Mouse (Mus musculus) ES-Bruce4 (cell line): ENCODE data around the gene Xpo4. TPM values are rescaled to one million over a fixed set of nuclear protein-coding genes. Genes with fewer than 3 reads are reported as not detected.
A peak's percentile ranks its signal among the peaks of the same experiment; 100 is the strongest.

ENCODE experiments used
- H3K27ac ChIP-seq: 2 replicates; pipeline ENCODE4 v1.5.1; 2012; ENCODE audit warnings: low read length, inconsistent platforms; ENCODE audit not compliant: insufficient read depth
- H3K27me3 ChIP-seq: 2 replicates; pipeline ENCODE4 v1.6.1; 2012; ENCODE audit warnings: mild to moderate bottlenecking, low read length, inconsistent platforms; ENCODE audit not compliant: control insufficient read depth, poor library complexity, insufficient read depth, severe bottlenecking
- H3K36me3 ChIP-seq: 2 replicates; pipeline ENCODE4 v1.6.1; 2012; ENCODE audit warnings: inconsistent platforms, mild to moderate bottlenecking, low read length, moderate library complexity; ENCODE audit not compliant: control insufficient read depth, poor library complexity, insufficient read depth, severe bottlenecking
- H3K4me1 ChIP-seq: one replicate; pipeline ENCODE4 v1.8.1; 2011; ENCODE audit warnings: low read length; ENCODE audit not compliant: control insufficient read depth, insufficient read depth
- H3K4me3 ChIP-seq: 2 replicates; pipeline ENCODE4 v1.5.1; 2011; ENCODE audit warnings: low read depth, mild to moderate bottlenecking, low read length
- H3K9ac ChIP-seq: 2 replicates; pipeline ENCODE4 v1.6.1; 2012; ENCODE audit warnings: low read depth, mild to moderate bottlenecking, inconsistent platforms; ENCODE audit not compliant: poor library complexity, severe bottlenecking
- H3K9me3 ChIP-seq: replicated peaks from 2 replicates; pipeline ENCODE4 v1.6.1; 2012; ENCODE audit warnings: mild to moderate bottlenecking, low read length, inconsistent platforms; ENCODE audit not compliant: control insufficient read depth, poor library complexity, insufficient read depth, severe bottlenecking
- CTCF ChIP-seq: IDR thresholded peaks from one replicate; pipeline ENCODE4 v1.8.1; 2011; ENCODE audit warnings: low read depth, low read length
- EP300 ChIP-seq: IDR thresholded peaks from 2 replicates; pipeline ENCODE4 v1.6.1; 2011; ENCODE audit warnings: low read depth, low read length; ENCODE audit not compliant: insufficient read depth
- POLR2A ChIP-seq: IDR thresholded peaks from one replicate; pipeline ENCODE4 v1.8.1; 2011; ENCODE audit warnings: low read length; ENCODE audit not compliant: insufficient read depth
- polyA plus RNA-seq: library from polyadenylated mRNA; stranded (reverse); fragments of >200 nt; gene quantifications from 2 replicates; pipeline ENCODE4 v1.2.4, GENCODE M21; 2011; ENCODE audit warnings: low read depth; ENCODE audit not compliant: missing spikeins, insufficient read depth, insufficient read length

Gene Xpo4
- 64.0 and 64.1 TPM in 2 replicates for polyA plus RNA-seq

- H3K4me1 ChIP-seq, result no peaks in the 10 kb centered on the region
- no peak for TF ChIP-seq EP300
- H3K9ac ChIP-seq, result peak within 1 kb of the TSS; percentile 79
- no peaks in the 10 kb centered on the region for H3K9me3 ChIP-seq
- peaks cover 5% of the 10 kb centered on the region; the same call in 1 of the 2 replicates for H3K36me3 ChIP-seq
- no peaks in the 10 kb centered on the region for H3K27me3 ChIP-seq
- H3K27ac ChIP-seq, result peak within 1 kb of the TSS; percentile 10
- H3K4me3 ChIP-seq, result peak within 1 kb of the TSS; percentile 87
Measured at GRCm38 (mm10) chr14:57664822-57665627, at the start of gene Xpo4. Gene Xpo4, minus strand, starts transcription at chr14:57665430.

DNA sequence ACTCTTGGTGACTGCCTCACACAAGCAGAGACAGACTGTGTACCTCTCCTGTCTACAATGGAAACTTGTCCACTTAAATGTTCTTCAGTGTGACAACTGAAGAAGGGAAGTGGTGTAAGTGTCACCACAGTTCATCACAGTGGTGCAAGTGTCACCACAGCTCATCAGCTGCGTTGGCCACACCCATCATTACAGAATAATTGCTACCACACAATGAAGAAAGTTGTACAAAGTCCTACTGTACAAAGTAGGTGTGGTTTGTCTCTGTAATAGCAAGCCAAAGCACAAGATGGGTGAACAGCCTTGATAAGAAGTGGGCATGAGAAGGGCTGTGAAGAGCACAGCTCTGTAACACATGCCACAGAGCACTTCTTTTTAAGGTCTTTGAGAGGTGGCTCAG is 47.7 kb upstream of the Xpo4 start:
- Histone ChIP-seq H3K27me3 (no peaks in the 10 kb centered on the region), H3K4me3 (no peak overlapping the region), H3K9ac (no peak overlapping the region), H3K9me3 (no peaks in the 10 kb centered on the region), H3K4me1 (no peaks in the 10 kb centered on the region), H3K36me3 (no peaks in the 10 kb centered on the region), H3K27ac (no peak overlapping the region)
- TF ChIP-seq CTCF, result no peak
- no peak for TF ChIP-seq EP300
- TF ChIP-seq POLR2A, result no peak

DNA sequence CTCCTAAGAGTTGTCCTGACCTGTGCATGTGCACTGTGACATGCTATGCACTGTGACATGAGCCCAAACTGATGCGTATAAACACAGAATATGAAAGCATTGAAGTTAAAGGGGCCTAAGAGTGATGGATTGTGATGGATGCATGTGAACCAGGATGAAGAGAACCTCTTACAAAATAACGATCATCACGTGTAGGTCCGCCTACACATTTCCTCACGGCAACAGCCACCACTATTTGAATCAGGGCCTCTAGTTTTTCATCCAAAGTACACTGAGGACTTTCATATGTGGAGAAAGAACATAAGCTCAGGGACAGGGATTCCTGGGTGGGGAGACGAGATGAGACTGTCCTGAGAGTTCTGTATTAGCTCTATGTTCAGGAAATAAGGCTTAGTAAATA is 45.8 kb upstream of the Xpo4 start:
- TF ChIP-seq CTCF (no peak), EP300 (no peak), POLR2A (no peak)
- Histone ChIP-seq H3K9me3 (no peaks in the 10 kb centered on the region), H3K27me3 (no peaks in the 10 kb centered on the region), H3K9ac (no peak overlapping the region), H3K4me1 (no peaks in the 10 kb centered on the region), H3K4me3 (no peak overlapping the region), H3K36me3 (no peaks in the 10 kb centered on the region), H3K27ac (no peak overlapping the region)

DNA sequence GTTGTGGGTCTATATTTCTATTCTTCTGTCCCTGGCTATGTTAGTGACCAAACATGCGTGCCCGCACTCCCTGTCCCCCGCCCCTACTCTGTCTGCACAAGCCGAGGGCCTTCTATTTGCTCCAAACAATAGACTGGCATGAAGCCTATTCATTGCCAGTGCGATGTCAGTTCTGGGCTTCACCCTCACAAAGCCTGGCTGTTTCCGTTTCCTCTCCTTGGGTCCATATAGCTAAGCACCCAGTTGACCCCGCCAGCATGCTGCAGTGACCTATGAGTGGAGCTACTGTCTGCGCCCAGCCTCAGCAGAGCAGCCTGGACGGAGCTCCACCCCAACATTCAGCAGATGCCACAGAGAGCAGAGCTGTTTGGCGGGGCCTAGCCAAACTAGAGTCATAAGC is 43.9 kb upstream of the Xpo4 start:
- Histone ChIP-seq H3K4me1 (no peaks in the 10 kb centered on the region), H3K9ac (no peak overlapping the region), H3K9me3 (no peaks in the 10 kb centered on the region), H3K36me3 (no peaks in the 10 kb centered on the region), H3K27ac (no peak overlapping the region), H3K27me3 (no peaks in the 10 kb centered on the region), H3K4me3 (peak overlapping the region; percentile 7; the same call in 1 of the 2 replicates)
- TF ChIP-seq POLR2A, result no peak
- no peak for TF ChIP-seq EP300
- TF ChIP-seq CTCF, result no peak

- H3K27me3 ChIP-seq, result no peaks in the 10 kb centered on the region
- H3K27ac ChIP-seq, result no peak overlapping the region
- H3K9me3 ChIP-seq, result no peaks in the 10 kb centered on the region
- no peak overlapping the region for H3K9ac ChIP-seq
- H3K36me3 ChIP-seq, result no peaks in the 10 kb centered on the region
- no peaks in the 10 kb centered on the region for H3K4me1 ChIP-seq
- no peak for TF ChIP-seq EP300
- TF ChIP-seq CTCF, result no peak
- no peak for TF ChIP-seq POLR2A
- no peak overlapping the region for H3K4me3 ChIP-seq
Measured at GRCm38 (mm10) chr14:57708580-57708979, 43.4 kb upstream of the Xpo4 start.

DNA sequence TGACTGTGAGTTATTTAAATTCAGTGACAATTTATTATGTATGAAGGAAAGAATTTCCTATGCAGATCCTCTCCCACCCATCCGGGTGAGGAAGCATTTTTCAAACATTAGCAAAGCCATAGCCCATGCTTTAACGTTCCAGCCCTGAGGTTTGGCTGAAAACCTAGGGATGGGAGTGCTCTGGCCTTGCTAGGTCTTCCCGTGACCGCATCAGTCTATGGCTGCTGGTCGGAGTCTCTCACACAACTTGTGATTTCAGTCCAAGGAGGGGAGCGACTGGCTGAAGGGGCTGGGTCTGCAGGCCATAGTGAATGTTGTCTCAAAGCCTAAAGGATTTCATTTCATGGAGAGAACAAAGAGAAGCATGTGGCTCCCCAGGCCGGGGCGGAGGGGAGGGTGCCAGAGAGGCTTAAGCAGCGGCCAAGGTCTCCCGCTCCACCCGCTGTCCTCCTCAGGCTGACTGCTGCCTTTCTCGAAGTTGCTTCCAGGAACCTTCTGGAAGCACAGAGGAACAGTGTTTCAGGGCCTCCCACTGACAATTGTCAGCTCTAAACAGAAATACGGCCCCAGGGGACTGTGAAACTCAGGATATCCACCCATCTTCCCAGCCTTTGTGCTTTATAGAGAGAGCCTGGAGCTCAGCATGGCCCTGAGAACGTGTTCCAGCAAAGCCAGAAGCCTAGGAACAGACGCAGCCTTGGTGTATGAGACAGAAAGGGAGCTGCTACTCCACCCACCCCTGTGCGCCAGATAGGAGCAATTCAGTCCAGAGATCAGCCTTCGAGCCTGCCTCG is 42.1 kb upstream of the Xpo4 start:
- Histone ChIP-seq H3K4me3 (no peak overlapping the region), H3K4me1 (no peaks in the 10 kb centered on the region), H3K27ac (no peak overlapping the region), H3K36me3 (no peaks in the 10 kb centered on the region), H3K27me3 (no peaks in the 10 kb centered on the region), H3K9me3 (no peaks in the 10 kb centered on the region), H3K9ac (no peak overlapping the region)
- TF ChIP-seq CTCF, result no peak
- no peak for TF ChIP-seq EP300
- no peak for TF ChIP-seq POLR2A
